Mouse (Mus musculus) stomach, embryonic 16.5 days (tissue): ENCODE measurements around the gene Ankrd13b. TPM values are rescaled to one million over a fixed set of nuclear protein-coding genes. Genes with fewer than 3 reads are reported as not detected.

Experiments used
- ATAC-seq: fragments of 200-750 bp; cut with Nextera tagmentation; 2 replicates; pipeline ENCODE4 v1.8.0; 2017; ENCODE audit warnings: moderate number of reproducible peaks, moderate TSS enrichment; ENCODE audit not compliant: insufficient read depth, low FRiP score
- H3K27ac ChIP-seq: fragments of 300-500 bp; sonication (generic); 2 replicates; pipeline ENCODE4 v1.5.1; 2014; ENCODE audit warnings: low read length
- H3K27me3 ChIP-seq: fragments of 300-500 bp; sonication (generic); 2 replicates; pipeline ENCODE4 v1.6.1; 2014; ENCODE audit warnings: low read length, control low read depth, mixed read lengths; ENCODE audit not compliant: control insufficient read depth, insufficient read depth
- H3K36me3 ChIP-seq: fragments of 300-500 bp; sonication (generic); 2 replicates; pipeline ENCODE4 v1.6.1; 2014; ENCODE audit warnings: low read length; ENCODE audit not compliant: control insufficient read depth, insufficient read depth
- H3K4me1 ChIP-seq: fragments of 300-500 bp; sonication (generic); 2 replicates; pipeline ENCODE4 v1.6.1; 2014; ENCODE audit warnings: low read length, control low read depth, mixed read lengths; ENCODE audit not compliant: control insufficient read depth, insufficient read depth
- H3K4me2 ChIP-seq: fragments of 300-500 bp; sonication (generic); 2 replicates; pipeline ENCODE4 v1.6.1; 2014; ENCODE audit warnings: low read depth, low read length, mixed read lengths
- H3K4me3 ChIP-seq: fragments of 300-500 bp; sonication (generic); replicated peaks from 2 replicates; pipeline ENCODE4 v1.5.1; 2014; ENCODE audit warnings: mild to moderate bottlenecking, low read length
- H3K9ac ChIP-seq: fragments of 300-500 bp; sonication (generic); 2 replicates; pipeline ENCODE4 v1.6.1; 2014; ENCODE audit warnings: low read length
- H3K9me3 ChIP-seq: fragments of 300-500 bp; sonication (generic); replicated peaks from 2 replicates; pipeline ENCODE4 v1.6.1; 2016; ENCODE audit warnings: low read length, control low read depth; ENCODE audit not compliant: control insufficient read depth
- WGBS: fragments of 180-500 bp; shearing (Covaris S2); extraction: QIAGEN DNeasy Blood & Tissue Kit; methylation state at CpG from one replicate; pipeline ENCODE4 v1.1.7; 2014; 5-methylcytosine and 5-hydroxymethylcytosine counted together
- polyA plus RNA-seq: library from polyadenylated mRNA; unstranded; fragments of >200 nt; fragmentation: Nextera tagmentation; extraction: Ambion mirVana; gene quantifications from 2 replicates; pipeline ENCODE4 v1.2.1, GENCODE M21; 2015

The Ankrd13b gene
- polyA plus RNA-seq, 1 experiment from 2014 or later, result 2.8 TPM

- no peak for ATAC-seq
- H3K4me2 ChIP-seq, result peak overlapping the region; percentile 90
- peak overlapping the region; percentile 65 for H3K9ac ChIP-seq
- WGBS, result 7% methylated on average over 6 of the region's 6 CpGs
- peaks cover 41% of the 10 kb centered on the region for H3K27me3 ChIP-seq
- no peaks in the 10 kb centered on the region for H3K9me3 ChIP-seq
- H3K27ac ChIP-seq, result no peak overlapping the region
- H3K36me3 ChIP-seq, result no peaks in the 10 kb centered on the region
- peaks cover 11% of the 10 kb centered on the region for H3K4me1 ChIP-seq
- peak overlapping the region; percentile 53 for H3K4me3 ChIP-seq
Measured at GRCm38 (mm10) chr11:77461856-77462255, 27.6 kb downstream of the Ankrd13b start.

DNA sequence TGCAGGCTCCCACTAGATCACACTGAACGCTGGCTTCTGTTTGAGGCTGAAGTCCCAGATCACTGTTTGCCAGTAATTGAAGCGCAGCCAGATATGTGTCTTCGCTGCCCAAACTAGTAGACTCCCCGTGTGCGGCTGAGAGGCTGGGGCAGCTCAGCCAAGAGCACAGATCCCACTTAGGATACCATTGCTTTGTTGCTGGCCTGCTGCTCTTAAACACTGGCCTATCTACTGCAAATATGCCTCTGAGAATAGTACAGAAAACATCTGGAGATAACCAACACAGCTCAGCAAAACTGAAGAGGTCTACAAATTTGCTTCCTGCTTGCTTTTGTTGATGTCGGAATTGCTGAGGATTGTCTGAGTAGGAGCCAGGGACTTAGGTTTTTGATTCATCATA lies 32.6 kb downstream of the Ankrd13b start:
- Histone ChIP-seq H3K4me3 (no peak overlapping the region), H3K36me3 (no peaks in the 10 kb centered on the region), H3K4me1 (0 out of 2 replicates have a peak, but pooled peaks cover 2% of the 10 kb centered on the region), H3K27ac (no peak overlapping the region; the same call in 1 of the 2 replicates), H3K27me3 (peaks cover 8% of the 10 kb centered on the region; the same call in 1 of the 2 replicates), H3K9ac (no peak overlapping the region), H3K9me3 (no peaks in the 10 kb centered on the region), H3K4me2 (no peak overlapping the region)
- ATAC-seq, result no peak
- WGBS, result 42% methylated on average over 6 of the region's 6 CpGs

- no peak for ATAC-seq
- no peaks in the 10 kb centered on the region for H3K4me1 ChIP-seq
- H3K27me3 ChIP-seq, result peaks cover 2% of the 10 kb centered on the region; the same call in 1 of the 2 replicates
- no peaks in the 10 kb centered on the region for H3K36me3 ChIP-seq
- no peak overlapping the region for H3K9ac ChIP-seq
- 87% methylated on average over 9 of the region's 9 CpGs for WGBS
- H3K4me2 ChIP-seq, result no peak overlapping the region
- no peak overlapping the region for H3K4me3 ChIP-seq
- H3K9me3 ChIP-seq, result no peaks in the 10 kb centered on the region
- H3K27ac ChIP-seq, result no peak overlapping the region
Measured at GRCm38 (mm10) chr11:77455770-77456510, 33.5 kb downstream of the Ankrd13b start.

DNA sequence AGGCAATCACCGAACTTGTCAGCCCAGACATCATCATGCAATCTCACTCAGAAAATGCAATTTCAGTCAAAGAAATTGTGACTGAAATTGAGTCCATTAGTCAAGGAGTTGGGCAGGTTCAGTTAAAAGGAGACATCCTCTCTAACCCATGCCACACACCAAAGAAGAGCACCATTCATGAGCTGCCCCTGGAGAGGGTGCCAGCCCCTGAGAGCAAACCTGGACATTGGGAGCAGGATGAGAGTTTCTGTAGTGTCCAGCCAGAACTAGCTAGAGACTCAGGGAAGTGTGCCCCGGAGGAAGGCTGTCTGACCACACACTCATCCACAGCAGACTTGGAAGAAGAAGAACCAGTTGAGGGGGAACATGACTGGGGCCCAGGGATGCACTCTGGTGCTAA lies 36.1 kb downstream of the Ankrd13b start:
- no peaks in the 10 kb centered on the region for H3K27me3 ChIP-seq
- H3K4me1 ChIP-seq, result no peaks in the 10 kb centered on the region
- H3K4me2 ChIP-seq, result no peak overlapping the region
- WGBS, result 89% methylated on average over 2 of the region's 2 CpGs
- peaks cover 5% of the 10 kb centered on the region; the same call in 1 of the 2 replicates for H3K36me3 ChIP-seq
- no peaks in the 10 kb centered on the region for H3K9me3 ChIP-seq
- no peak for ATAC-seq
- no peak overlapping the region for H3K4me3 ChIP-seq
- no peak overlapping the region for H3K27ac ChIP-seq
- no peak overlapping the region for H3K9ac ChIP-seq

DNA sequence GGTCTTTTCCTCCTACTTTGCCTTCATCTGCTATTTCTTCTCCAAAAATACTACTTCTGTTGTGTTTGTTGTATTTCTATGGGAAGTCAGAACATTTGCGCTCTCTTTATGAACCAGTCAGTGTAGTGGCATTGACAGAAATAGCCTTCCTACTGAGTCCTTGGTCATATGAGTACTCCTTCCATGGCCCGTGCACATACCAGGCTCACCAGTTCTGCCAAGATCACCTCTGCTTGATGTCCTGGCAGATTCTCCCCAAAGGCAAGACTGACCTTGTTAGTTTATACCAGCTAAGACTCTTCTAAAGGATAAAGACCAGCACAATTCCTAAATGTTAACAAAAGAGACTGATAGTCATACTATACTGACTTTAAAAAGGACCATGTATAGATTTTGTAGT lies 37.8 kb downstream of the Ankrd13b start:
- ATAC-seq, result no peak
- 94% methylated on average over 2 of the region's 2 CpGs for WGBS
- Histone ChIP-seq H3K27me3 (no peaks in the 10 kb centered on the region), H3K9ac (no peak overlapping the region), H3K4me2 (no peak overlapping the region), H3K9me3 (no peaks in the 10 kb centered on the region), H3K4me1 (no peaks in the 10 kb centered on the region), H3K36me3 (peaks cover 5% of the 10 kb centered on the region; the same call in 1 of the 2 replicates), H3K4me3 (no peak overlapping the region), H3K27ac (no peak overlapping the region)

GRCm38 (mm10) chr11:77449224-77449623 lies 40.3 kb downstream of the Ankrd13b start:
- no peaks in the 10 kb centered on the region for H3K27me3 ChIP-seq
- 88% methylated on average over 7 of the region's 7 CpGs for WGBS
- ATAC-seq, result no peak
- H3K9me3 ChIP-seq, result no peaks in the 10 kb centered on the region
- H3K4me3 ChIP-seq, result no peak overlapping the region
- no peak overlapping the region for H3K4me2 ChIP-seq
- H3K36me3 ChIP-seq, result peaks cover 5% of the 10 kb centered on the region; the same call in 1 of the 2 replicates
- no peak overlapping the region for H3K27ac ChIP-seq
- H3K4me1 ChIP-seq, result no peaks in the 10 kb centered on the region
- no peak overlapping the region for H3K9ac ChIP-seq

DNA sequence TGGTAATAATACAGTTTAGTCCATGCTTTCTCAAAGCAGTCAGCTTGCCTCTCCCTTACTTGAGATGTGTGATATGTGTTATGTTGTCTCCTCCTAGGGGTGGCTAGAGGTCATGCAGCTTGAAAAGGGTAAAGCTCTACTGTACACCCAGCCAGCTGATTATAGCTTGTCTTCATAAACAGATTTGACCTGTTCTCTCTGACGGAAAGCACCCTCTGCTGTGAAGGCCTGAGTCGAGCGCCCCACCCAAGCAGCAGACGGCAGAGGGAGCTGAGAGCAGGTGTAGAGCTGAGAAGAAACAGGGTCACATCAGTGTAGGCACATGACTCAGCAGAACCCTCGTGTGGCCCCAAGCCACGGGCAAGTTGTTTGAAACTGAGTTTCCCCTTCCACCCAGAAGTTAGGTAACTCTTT lies 42.8 kb downstream of the Ankrd13b start:
- Histone ChIP-seq H3K4me3 (no peak overlapping the region), H3K27ac (no peak overlapping the region), H3K4me2 (no peak overlapping the region), H3K9ac (no peak overlapping the region), H3K36me3 (peaks cover 5% of the 10 kb centered on the region; the same call in 1 of the 2 replicates), H3K27me3 (no peaks in the 10 kb centered on the region), H3K9me3 (no peaks in the 10 kb centered on the region), H3K4me1 (peaks cover 5% of the 10 kb centered on the region)
- 36% methylated on average over 6 of the region's 6 CpGs for WGBS
- peak; percentile 69; the same call in 1 of the 2 replicates for ATAC-seq

DNA sequence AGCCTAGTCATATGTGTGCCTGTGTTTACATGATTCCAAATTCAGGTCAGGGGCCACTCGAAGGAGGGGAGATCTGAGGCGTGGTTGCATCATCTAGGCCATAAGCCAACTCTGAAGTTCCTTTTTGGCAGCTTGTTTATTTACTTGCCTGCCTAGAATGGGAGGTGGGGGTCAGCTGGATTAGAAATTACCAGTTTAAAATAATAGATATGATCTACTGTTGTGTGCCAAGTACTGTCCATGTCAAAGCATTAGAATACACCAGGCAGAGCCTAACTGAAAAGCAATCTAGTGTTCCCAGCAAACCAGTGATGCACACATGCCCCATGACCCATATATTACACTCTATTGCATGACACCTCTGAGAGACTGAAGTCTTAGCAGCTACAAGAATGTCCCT lies 44.5 kb downstream of the Ankrd13b start:
- H3K4me1 ChIP-seq, result peaks cover 11% of the 10 kb centered on the region
- 63% methylated on average over 2 of the region's 2 CpGs for WGBS
- no peak overlapping the region for H3K27ac ChIP-seq
- peaks cover 5% of the 10 kb centered on the region; the same call in 1 of the 2 replicates for H3K36me3 ChIP-seq
- H3K9ac ChIP-seq, result no peak overlapping the region
- H3K27me3 ChIP-seq, result no peaks in the 10 kb centered on the region
- H3K4me3 ChIP-seq, result no peak overlapping the region
- ATAC-seq, result no peak
- H3K4me2 ChIP-seq, result no peak overlapping the region
- no peaks in the 10 kb centered on the region for H3K9me3 ChIP-seq
